Mouse (Mus musculus): ENCODE data around the gene Gm42372. TPM values are rescaled to one million over a fixed set of nuclear protein-coding genes. Genes with fewer than 3 reads are reported as not detected.
A peak's percentile ranks its signal among the peaks of the same experiment; 100 is the strongest.

Gm42372 gene
- polyA plus RNA-seq, 1 experiment = 0.16 TPM

GRCm38 (mm10) chr7:16999650-17000049, 16.8 kb downstream of the Gm42372 start:
- no peak overlapping the region for H3K4me3 ChIP-seq (ENCODE audit: insufficient read depth, low read length)
- no peak overlapping the region for H3K27ac ChIP-seq (ENCODE audit: insufficient read depth, low read depth, low read length)
- peak; percentile 95 for TF ChIP-seq CTCF (IDR thresholded peaks at IDR 0.05; ENCODE audit: low read depth, low read length)
- TF ChIP-seq POLR2A (IDR thresholded peaks at IDR 0.05; ENCODE audit: borderline replicate concordance, low read depth, low read length) = no peak
- H3K4me1 ChIP-seq (ENCODE audit: control insufficient read depth, insufficient read depth, low read length) = peaks cover 15% of the 10 kb centered on the region

- no peak overlapping the region; the same call in 1 of the 2 replicates for H3K27ac ChIP-seq (ENCODE audit: insufficient read depth, low read depth, low read length)
These were observed 19.7 kb downstream of the Gm42372 start for GRCm38 (mm10) chr7:17002375-17003195.

GRCm38 (mm10) chr7:17003230-17003960, 20.5 kb downstream of the Gm42372 start:
- Histone ChIP-seq H3K4me1 (ENCODE audit: control insufficient read depth, insufficient read depth, low read length) (peaks cover 15% of the 10 kb centered on the region), H3K27ac (ENCODE audit: insufficient read depth, low read depth, low read length) (peak overlapping the region; percentile 55), H3K4me3 (ENCODE audit: insufficient read depth, low read length) (no peak overlapping the region)
- TF ChIP-seq CTCF (IDR thresholded peaks at IDR 0.05; ENCODE audit: low read depth, low read length) = no peak

More at GRCm38 (mm10) chr7:17002375-17003195, 19.7 kb downstream of the Gm42372 start:
- H3K4me3 ChIP-seq (ENCODE audit: insufficient read depth, low read length) = no peak overlapping the region
- no peak for TF ChIP-seq POLR2A (IDR thresholded peaks at IDR 0.05; ENCODE audit: borderline replicate concordance, low read depth, low read length)
- TF ChIP-seq CTCF (IDR thresholded peaks at IDR 0.05; ENCODE audit: low read depth, low read length) = peak; percentile 67
- peaks cover 15% of the 10 kb centered on the region for H3K4me1 ChIP-seq (ENCODE audit: control insufficient read depth, insufficient read depth, low read length)

- Histone ChIP-seq H3K27ac (ENCODE audit: insufficient read depth, low read depth, low read length) (no peak overlapping the region), H3K4me1 (ENCODE audit: control insufficient read depth, insufficient read depth, low read length) (peaks cover 15% of the 10 kb centered on the region)
- TF ChIP-seq POLR2A (IDR thresholded peaks at IDR 0.05; ENCODE audit: borderline replicate concordance, low read depth, low read length) = no peak
- TF ChIP-seq CTCF (IDR thresholded peaks at IDR 0.05; ENCODE audit: low read depth, low read length) = no peak
These were observed 21.8 kb downstream of the Gm42372 start for GRCm38 (mm10) chr7:17004716-17005115.

GRCm38 (mm10) chr7:17007300-17007699, 24.4 kb downstream of the Gm42372 start:
- peaks cover 15% of the 10 kb centered on the region for H3K4me1 ChIP-seq (ENCODE audit: control insufficient read depth, insufficient read depth, low read length)

More at GRCm38 (mm10) chr7:17004716-17005115, 21.8 kb downstream of the Gm42372 start:
- H3K4me3 ChIP-seq (ENCODE audit: insufficient read depth, low read length) = no peak overlapping the region

GRCm38 (mm10) chr7:17009326-17010009, 26.6 kb downstream of the Gm42372 start:
- no peak overlapping the region for H3K4me3 ChIP-seq (ENCODE audit: insufficient read depth, low read length)
- no peak for TF ChIP-seq POLR2A (IDR thresholded peaks at IDR 0.05; ENCODE audit: borderline replicate concordance, low read depth, low read length)
- TF ChIP-seq CTCF (IDR thresholded peaks at IDR 0.05; ENCODE audit: low read depth, low read length) = no peak
- H3K4me1 ChIP-seq (ENCODE audit: control insufficient read depth, insufficient read depth, low read length) = no peaks in the 10 kb centered on the region
- no peak overlapping the region for H3K27ac ChIP-seq (ENCODE audit: insufficient read depth, low read depth, low read length)

More at GRCm38 (mm10) chr7:17007300-17007699, 24.4 kb downstream of the Gm42372 start:
- TF ChIP-seq POLR2A (IDR thresholded peaks at IDR 0.05; ENCODE audit: borderline replicate concordance, low read depth, low read length) = no peak
- TF ChIP-seq CTCF (IDR thresholded peaks at IDR 0.05; ENCODE audit: low read depth, low read length) = no peak
- H3K27ac ChIP-seq (ENCODE audit: insufficient read depth, low read depth, low read length) = no peak overlapping the region
- H3K4me3 ChIP-seq (ENCODE audit: insufficient read depth, low read length) = no peak overlapping the region

GRCm38 (mm10) chr7:17010010-17010347, 27.1 kb downstream of the Gm42372 start:
- TF ChIP-seq CTCF (IDR thresholded peaks at IDR 0.05; ENCODE audit: low read depth, low read length) (no peak), POLR2A (IDR thresholded peaks at IDR 0.05; ENCODE audit: borderline replicate concordance, low read depth, low read length) (no peak)
- H3K4me3 ChIP-seq (ENCODE audit: insufficient read depth, low read length) = no peak overlapping the region
- H3K4me1 ChIP-seq (ENCODE audit: control insufficient read depth, insufficient read depth, low read length) = no peaks in the 10 kb centered on the region
- no peak overlapping the region for H3K27ac ChIP-seq (ENCODE audit: insufficient read depth, low read depth, low read length)

GRCm38 (mm10) chr7:17011909-17012590, 29.2 kb downstream of the Gm42372 start:
- Histone ChIP-seq H3K27ac (ENCODE audit: insufficient read depth, low read depth, low read length) (no peak overlapping the region), H3K4me1 (ENCODE audit: control insufficient read depth, insufficient read depth, low read length) (no peaks in the 10 kb centered on the region), H3K4me3 (ENCODE audit: insufficient read depth, low read length) (no peak overlapping the region)
- no peak for TF ChIP-seq POLR2A (IDR thresholded peaks at IDR 0.05; ENCODE audit: borderline replicate concordance, low read depth, low read length)
- TF ChIP-seq CTCF (IDR thresholded peaks at IDR 0.05; ENCODE audit: low read depth, low read length) = no peak

GRCm38 (mm10) chr7:17015381-17015780, 32.5 kb downstream of the Gm42372 start:
- no peak overlapping the region for H3K27ac ChIP-seq (ENCODE audit: insufficient read depth, low read depth, low read length)
- TF ChIP-seq POLR2A (IDR thresholded peaks at IDR 0.05; ENCODE audit: borderline replicate concordance, low read depth, low read length) = no peak
- no peak for TF ChIP-seq CTCF (IDR thresholded peaks at IDR 0.05; ENCODE audit: low read depth, low read length)
- H3K4me1 ChIP-seq (ENCODE audit: control insufficient read depth, insufficient read depth, low read length) = peaks cover 9% of the 10 kb centered on the region
- H3K4me3 ChIP-seq (ENCODE audit: insufficient read depth, low read length) = no peak overlapping the region
